Mouse (Mus musculus): ENCODE measurements around the gene Igdcc3. TPM values are rescaled to one million over a fixed set of nuclear protein-coding genes. Genes with fewer than 3 reads are reported as not detected.

Igdcc3 gene
- total RNA-seq, 2 experiments from 2014 or later, result 3.8 to 4.7 TPM

- DNase-seq (ENCODE audit: extremely low spot score in 1 of 2, low spot score in 1 of 2), result no peak
These were observed 92.4 kb downstream of the Igdcc3 start for GRCm38 (mm10) chr9:65233243-65233985.

GRCm38 (mm10) chr9:65234734-65235133 lies 93.7 kb downstream of the Igdcc3 start:
- no peak for DNase-seq (ENCODE audit: extremely low spot score in 1 of 2, low spot score in 1 of 2)

Other genes starting within 250 kb of the Igdcc3 start
- gene Slc24a1, start 189.6 kb upstream of the Igdcc3 start, total RNA-seq (2021), result under 1 TPM; 0.12 to 0.16 TPM
- 10 to 100 TPM; 21.6 to 23.2 TPM for gene Ints14, start 180.3 kb upstream of the Igdcc3 start, total RNA-seq (2021)
- 100 to 1,000 TPM; 162 to 176 TPM for gene Hacd3, start 119.5 kb upstream of the Igdcc3 start, total RNA-seq (2021)
- 100 to 1,000 TPM; 150 to 161 TPM for gene Dpp8, start 108.8 kb upstream of the Igdcc3 start, total RNA-seq (2021)
- 10 to 100 TPM; 30.5 to 33.1 TPM for gene Igdcc4, start 39.7 kb upstream of the Igdcc3 start, total RNA-seq (2021)
- gene Parp16, start 54.2 kb downstream of the Igdcc3 start, total RNA-seq (2021), result 1 to 10 TPM; 3.7 to 4.6 TPM
- not detected for gene Cilp, start 124.0 kb downstream of the Igdcc3 start, total RNA-seq (2021)
- 10 to 100 TPM; 32.8 to 33.3 TPM for gene Clpx, start 153.1 kb downstream of the Igdcc3 start, total RNA-seq (2021)
- gene Pdcd7, start 204.9 kb downstream of the Igdcc3 start, total RNA-seq (2021), result 10 to 100 TPM; 25.0 to 25.7 TPM
- 1 to 10 TPM; 2.0 to 2.5 TPM for gene Ubap1l, start 219.9 kb downstream of the Igdcc3 start, total RNA-seq (2021)

All from layer of hippocampus, postnatal 25 days (tissue).